Mouse (Mus musculus): ENCODE measurements around the gene Gm14226. TPM values are rescaled to one million over a fixed set of nuclear protein-coding genes. Genes with fewer than 3 reads are reported as not detected.
"Not testable (repeated sequence)": the region's sequence is repeated elsewhere in the genome, so short reads cannot be mapped to it uniquely, and the experiment has no call there.

Gene Gm14226
- total RNA-seq (2021) = under 1 TPM; 0.09 to 0.35 TPM
- long read RNA-seq, experiment 1 = 0 reads
- long read RNA-seq, experiment 2 = 0 reads

GRCm38 (mm10) chr2:155018251-155018755, at the start of gene Gm14226:
Gm14226 (plus strand) TSS chr2:155018266.
- intact Hi-C loops (cut with DNase I) = not testable (repeated sequence)
- peak within 1 kb of the TSS; percentile 71 for H3K27ac ChIP-seq
- peak within 1 kb of the TSS; percentile 50 for H3K4me3 ChIP-seq

GRCm38 (mm10) chr2:154969740-154970397, 48.2 kb upstream of the Gm14226 start:
- intact Hi-C loops (cut with DNase I) = loop anchor here (2.0 to 10.0 kb wide), 2 partner anchors 49 to 135 kb away; no protein-coding TSS in a partner anchor
- not testable (repeated sequence) for DNase-seq (ENCODE audit: extremely low spot score in 1 of 2, low spot score in 2 of 2); H3K4me3 ChIP-seq; H3K27ac ChIP-seq

More at GRCm38 (mm10) chr2:155018251-155018755, at the start of gene Gm14226:
- not testable (repeated sequence) for DNase-seq (ENCODE audit: extremely low spot score in 1 of 2, low spot score in 2 of 2)

- Histone ChIP-seq H3K4me3 (no peak overlapping the region), H3K27ac (no peak overlapping the region)
- intact Hi-C loops (cut with DNase I) = loop anchor here (2.0 to 10.0 kb wide), 2 partner anchors 51 to 133 kb away; no protein-coding TSS in a partner anchor
- no peak for DNase-seq (ENCODE audit: extremely low spot score in 1 of 2, low spot score in 2 of 2)
- no peak for TF ChIP-seq CTCF (IDR thresholded peaks at IDR 0.05)
Measured at GRCm38 (mm10) chr2:154971919-154972692, 46.0 kb upstream of the Gm14226 start.

GRCm38 (mm10) chr2:154972981-154973380, 45.1 kb upstream of the Gm14226 start:
- intact Hi-C loops (cut with DNase I) = loop anchor here (10.0 kb wide), 1 partner anchor 132 kb away; no protein-coding TSS in a partner anchor
- no peak for DNase-seq (ENCODE audit: extremely low spot score in 1 of 2, low spot score in 2 of 2)
- TF ChIP-seq CTCF (IDR thresholded peaks at IDR 0.05) = no peak

GRCm38 (mm10) chr2:154986609-154987008, 31.5 kb upstream of the Gm14226 start:
- no peak for DNase-seq (ENCODE audit: extremely low spot score in 1 of 2, low spot score in 2 of 2)
- no peak overlapping the region for H3K27ac ChIP-seq
- peak; percentile 22 for TF ChIP-seq CTCF (IDR thresholded peaks at IDR 0.05)
- intact Hi-C loops (cut with DNase I) = no loop called here
- no peak overlapping the region for H3K4me3 ChIP-seq

More at GRCm38 (mm10) chr2:154972981-154973380, 45.1 kb upstream of the Gm14226 start:
- Histone ChIP-seq H3K4me3 (no peak overlapping the region), H3K27ac (no peak overlapping the region)

GRCm38 (mm10) chr2:154991411-154991810, 26.7 kb upstream of the Gm14226 start:
- intact Hi-C loops (cut with DNase I) = no loop called here
- no peak for TF ChIP-seq CTCF (IDR thresholded peaks at IDR 0.05)
- no peak for DNase-seq (ENCODE audit: extremely low spot score in 1 of 2, low spot score in 2 of 2)
- Histone ChIP-seq H3K27ac (no peak overlapping the region), H3K4me3 (no peak overlapping the region)

- no peak for DNase-seq (ENCODE audit: extremely low spot score in 1 of 2, low spot score in 2 of 2)
- Histone ChIP-seq H3K27ac (no peak overlapping the region), H3K4me3 (no peak overlapping the region)
- intact Hi-C loops (cut with DNase I) = no loop called here
- TF ChIP-seq CTCF (IDR thresholded peaks at IDR 0.05) = no peak
Measured at GRCm38 (mm10) chr2:154992083-154992482, 26.0 kb upstream of the Gm14226 start.

- DNase-seq (ENCODE audit: extremely low spot score in 1 of 2, low spot score in 2 of 2) = no peak
- Histone ChIP-seq H3K4me3 (no peak overlapping the region), H3K27ac (no peak overlapping the region)
- intact Hi-C loops (cut with DNase I) = no loop called here
- TF ChIP-seq CTCF (IDR thresholded peaks at IDR 0.05) = no peak
Measured at GRCm38 (mm10) chr2:155005491-155005890, 12.6 kb upstream of the Gm14226 start.

- Histone ChIP-seq H3K4me3 (no peak overlapping the region), H3K27ac (no peak overlapping the region)
- DNase-seq (ENCODE audit: extremely low spot score in 1 of 2, low spot score in 2 of 2) = no peak
- no peak for TF ChIP-seq CTCF (IDR thresholded peaks at IDR 0.05)
- intact Hi-C loops (cut with DNase I) = no loop called here
Measured at GRCm38 (mm10) chr2:155011086-155011656, 6.9 kb upstream of the Gm14226 start.

GRCm38 (mm10) chr2:155012991-155013390, 5.1 kb upstream of the Gm14226 start:
- Histone ChIP-seq H3K27ac (no peak overlapping the region), H3K4me3 (no peak overlapping the region)
- no peak for TF ChIP-seq CTCF (IDR thresholded peaks at IDR 0.05)
- intact Hi-C loops (cut with DNase I) = no loop called here
- no peak for DNase-seq (ENCODE audit: extremely low spot score in 1 of 2, low spot score in 2 of 2)

GRCm38 (mm10) chr2:155016751-155017150, 1.3 kb upstream of the Gm14226 start:
- H3K4me3 ChIP-seq; DNase-seq (ENCODE audit: extremely low spot score in 1 of 2, low spot score in 2 of 2); intact Hi-C loops (cut with DNase I); H3K27ac ChIP-seq: not testable (repeated sequence)

Measured in left cerebral cortex, adult 2 months (tissue).